ENCODE assay signal across 8 mouse cellular contexts in the genomic region with DNA sequence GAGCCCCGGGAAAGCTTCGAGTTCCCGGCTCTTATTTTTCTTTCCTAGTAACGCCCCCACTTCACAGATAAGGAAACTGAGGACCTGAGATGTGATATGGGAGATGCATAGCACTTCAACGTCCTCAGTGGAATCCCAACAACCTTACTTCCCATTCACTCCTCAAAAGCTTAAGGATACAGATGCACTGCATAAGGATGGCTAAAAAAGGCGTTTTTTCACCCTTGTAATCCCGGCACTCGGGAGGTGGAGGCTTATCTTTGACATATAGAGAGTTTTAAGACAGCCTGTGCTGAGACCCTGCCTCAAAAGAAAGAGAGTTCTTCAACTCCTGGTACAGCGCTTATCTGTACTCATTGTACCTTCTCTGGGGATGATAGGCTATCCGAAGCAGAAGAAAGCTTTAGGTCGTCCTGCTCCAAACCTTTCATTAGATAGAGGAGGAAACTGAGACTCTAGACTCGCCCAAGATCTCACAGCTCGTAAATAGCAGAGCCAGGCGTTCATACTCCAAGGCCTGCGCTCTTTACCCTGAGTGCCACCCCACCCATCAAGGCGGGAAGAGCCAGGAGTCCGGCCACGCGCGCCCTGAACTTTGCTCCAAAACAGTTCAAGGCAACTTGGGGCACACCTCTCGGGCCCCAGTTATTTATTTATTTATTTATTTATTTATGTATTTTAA. TPM values are rescaled to one million over a fixed set of nuclear protein-coding genes. Genes with fewer than 3 reads are reported as not detected.
DNase-seq lines count a peak whose midpoint lies in the region; ATAC-seq and TF ChIP-seq lines count a peak whose summit lies in the region.

No protein-coding gene starts in this region.

- no peak; the same call in 1 of the 2 replicates for TF ChIP-seq RAD21 in MEL (IDR thresholded peaks at IDR 0.05; ENCODE audit: low read depth, low read length)

- peak overlapping the region; percentile 53 to 82 for H3K4me3 ChIP-seq in MEL (ENCODE audit: control insufficient read depth in 1 of 2, insufficient read depth in 1 of 2, low read depth in 2 of 2, low read length in 2 of 2)
- peak overlapping the region; percentile 74 for H3K4me3 ChIP-seq in embryonic facial prominence, embryonic 15.5 days (replicated peaks)
- H3K4me3 ChIP-seq in hindbrain, embryonic 10.5 days, result peak overlapping the region; percentile 72
- peak overlapping the region; percentile 66 for H3K4me3 ChIP-seq in limb, embryonic 12.5 days (replicated peaks)
- peak overlapping the region; percentile 68 for H3K4me3 ChIP-seq in midbrain, embryonic 16.5 days (ENCODE audit: low read depth, low read length)

- H3K79me2 ChIP-seq in MEL (ENCODE audit: control insufficient read depth, insufficient read depth, low read length, poor library complexity), result peaks cover 17% of the 10 kb centered on the region

- peak overlapping the region; percentile 74 for H3K4me2 ChIP-seq in embryonic facial prominence, embryonic 15.5 days (replicated peaks)
- peak overlapping the region; percentile 96 for H3K4me2 ChIP-seq in limb, embryonic 12.5 days
- H3K4me2 ChIP-seq in midbrain, embryonic 16.5 days (ENCODE audit: low read length), result peak overlapping the region; percentile 97

- peak overlapping the region; percentile 93 for H3K9ac ChIP-seq in MEL (ENCODE audit: control insufficient read depth, low read depth, low read length, poor library complexity, severe bottlenecking)
- no peak overlapping the region for H3K9ac ChIP-seq in embryonic facial prominence, embryonic 15.5 days
- H3K9ac ChIP-seq in limb, embryonic 12.5 days (replicated peaks), result 0 out of 2 replicates have a peak overlapping the region, but pooled peaks have one; percentile 70
- H3K9ac ChIP-seq in midbrain, embryonic 16.5 days (ENCODE audit: low read depth, low read length), result no peak overlapping the region; the same call in 1 of the 2 replicates

- TF ChIP-seq CTCF in MEL (IDR thresholded peaks at IDR 0.05 in 2 of 3, conservative IDR thresholded peaks at IDR 0.05 in 1 of 3; ENCODE audit: control insufficient read depth in 1 of 3, insufficient read depth in 1 of 3, low read depth in 2 of 3, low read length in 3 of 3, poor library complexity in 1 of 3, severe bottlenecking in 1 of 3), result no peak

- H3K9me3 ChIP-seq in MEL (replicated peaks; ENCODE audit: insufficient read depth, low read length), result no peaks in the 10 kb centered on the region
- no peaks in the 10 kb centered on the region for H3K9me3 ChIP-seq in embryonic facial prominence, embryonic 15.5 days (replicated peaks)
- H3K9me3 ChIP-seq in hindbrain, embryonic 10.5 days, result no peaks in the 10 kb centered on the region
- H3K9me3 ChIP-seq in limb, embryonic 12.5 days, result no peaks in the 10 kb centered on the region
- no peaks in the 10 kb centered on the region for H3K9me3 ChIP-seq in midbrain, embryonic 16.5 days (replicated peaks; ENCODE audit: control insufficient read depth, low read length, poor library complexity, severe bottlenecking)

- peaks cover 0 to 22% of the 10 kb centered on the region in 2 experiments; a peak in 2 of 4 replicates for H3K36me3 ChIP-seq in MEL (ENCODE audit: control insufficient read depth in 1 of 2, insufficient read depth in 2 of 2, low read length in 2 of 2)
- H3K36me3 ChIP-seq in embryonic facial prominence, embryonic 15.5 days, result no peaks in the 10 kb centered on the region
- no peaks in the 10 kb centered on the region for H3K36me3 ChIP-seq in hindbrain, embryonic 10.5 days
- no peaks in the 10 kb centered on the region for H3K36me3 ChIP-seq in limb, embryonic 12.5 days
- no peaks in the 10 kb centered on the region for H3K36me3 ChIP-seq in midbrain, embryonic 16.5 days (ENCODE audit: control insufficient read depth, insufficient read depth, low read length)

- WGBS in embryonic facial prominence, embryonic 15.5 days, result 4% methylated on average over 21 of the region's 21 CpGs
- 2% methylated on average over 21 of the region's 21 CpGs for WGBS in hindbrain, embryonic 10.5 days
- 1% methylated on average over 21 of the region's 21 CpGs for WGBS in limb, embryonic 12.5 days
- WGBS in midbrain, embryonic 16.5 days, result 2% methylated on average over 21 of the region's 21 CpGs

- peak overlapping the region; percentile 43 for H3K27ac ChIP-seq in MEL (ENCODE audit: control insufficient read depth, low read depth, low read length)
- H3K27ac ChIP-seq in embryonic facial prominence, embryonic 15.5 days (replicated peaks), result peak overlapping the region; percentile 100
- H3K27ac ChIP-seq in hindbrain, embryonic 10.5 days, result no peak overlapping the region
- H3K27ac ChIP-seq in limb, embryonic 12.5 days, result 0 out of 2 replicates have a peak overlapping the region, but pooled peaks have one; percentile 78
- no peak overlapping the region for H3K27ac ChIP-seq in midbrain, embryonic 16.5 days (ENCODE audit: low read length)

- 0 out of 4 replicates have a peak, but pooled peaks cover 0 to 1% of the 10 kb centered on the region in 2 experiments for H3K27me3 ChIP-seq in MEL (ENCODE audit: control insufficient read depth in 1 of 2, insufficient read depth in 2 of 2, low read length in 2 of 2)
- H3K27me3 ChIP-seq in embryonic facial prominence, embryonic 15.5 days, result no peaks in the 10 kb centered on the region
- peaks cover 97% of the 10 kb centered on the region for H3K27me3 ChIP-seq in hindbrain, embryonic 10.5 days (ENCODE audit: insufficient read depth, poor library complexity, severe bottlenecking)
- H3K27me3 ChIP-seq in limb, embryonic 12.5 days, result peaks cover 68% of the 10 kb centered on the region
- peaks cover 44% of the 10 kb centered on the region for H3K27me3 ChIP-seq in midbrain, embryonic 16.5 days (ENCODE audit: control insufficient read depth, insufficient read depth, low read depth, low read length)

- DNase-seq in adrenal gland, adult (ENCODE audit: inconsistent age in 2 of 2, low spot score in 1 of 2), result peak; percentile 66 to 88
- DNase-seq in adrenal gland, postnatal 4 days (ENCODE audit: low spot score in 2 of 2), result no peak
- peak; percentile 82 for DNase-seq in MEL (ENCODE audit: low read depth, low spot score)
- DNase-seq in hindbrain, embryonic 10.5 days (ENCODE audit: low spot score), result no peak
- DNase-seq in thymus, postnatal 36 days, result no peak

- TF ChIP-seq POLR2A in MEL (IDR thresholded peaks at IDR 0.05; ENCODE audit: control insufficient read depth in 1 of 2, insufficient read depth in 1 of 2, low read depth in 1 of 2, low read length in 2 of 2, poor library complexity in 1 of 2), result no peak

- TF ChIP-seq EP300 in MEL (IDR thresholded peaks at IDR 0.05; ENCODE audit: low read depth in 1 of 2, low read length in 2 of 2), result peak in 1 of 2 experiments; percentile 59; a peak in 3 of 4 replicates

- ATAC-seq in embryonic facial prominence, embryonic 15.5 days (ENCODE audit: insufficient number of reproducible peaks, low FRiP score, low TSS enrichment, low read depth), result no peak
- ATAC-seq in limb, embryonic 12.5 days (ENCODE audit: insufficient number of reproducible peaks, insufficient read depth, low FRiP score, low TSS enrichment, low read depth), result no peak
- no peak for ATAC-seq in midbrain, embryonic 16.5 days

- H3K4me1 ChIP-seq in MEL (ENCODE audit: control insufficient read depth in 1 of 2, insufficient read depth in 2 of 2, low read length in 2 of 2), result peaks cover 0 to 18% of the 10 kb centered on the region in 2 experiments; a peak in 2 of 4 replicates
- H3K4me1 ChIP-seq in embryonic facial prominence, embryonic 15.5 days, result peaks cover 33% of the 10 kb centered on the region
- peaks cover 43% of the 10 kb centered on the region for H3K4me1 ChIP-seq in hindbrain, embryonic 10.5 days (replicated peaks)
- peaks cover 38% of the 10 kb centered on the region for H3K4me1 ChIP-seq in limb, embryonic 12.5 days (replicated peaks)
- H3K4me1 ChIP-seq in midbrain, embryonic 16.5 days (ENCODE audit: control insufficient read depth, insufficient read depth, low read length), result peaks cover 18% of the 10 kb centered on the region

TF ChIP-seq in MEL, 35 proteins besides CTCF, POLR2A, EP300 and RAD21:
- no peak for TF ChIP-seq MYC (IDR thresholded peaks at IDR 0.05; ENCODE audit: low read depth, low read length)
- TF ChIP-seq TBP (IDR thresholded peaks at IDR 0.05; ENCODE audit: low read depth, low read length), result no peak
- TF ChIP-seq MXI1 (IDR thresholded peaks at IDR 0.05; ENCODE audit: low read depth, low read length), result no peak
- TF ChIP-seq GATA1 (IDR thresholded peaks at IDR 0.05; ENCODE audit: low read depth, low read length), result peak; percentile 62; the same call in 1 of the 2 replicates
- no peak for TF ChIP-seq BHLHE40 (IDR thresholded peaks at IDR 0.05; ENCODE audit: borderline replicate concordance, low read depth, low read length)
- no peak for TF ChIP-seq NRF1 (IDR thresholded peaks at IDR 0.05; ENCODE audit: insufficient read depth, low read depth, low read length, poor library complexity, severe bottlenecking)
- no peak for TF ChIP-seq RCOR1 (IDR thresholded peaks at IDR 0.05; ENCODE audit: low read depth, low read length)
- TF ChIP-seq E2F4 (IDR thresholded peaks at IDR 0.05; ENCODE audit: borderline replicate concordance, low read depth, low read length), result 0 out of 2 replicates have a peak, but pooled peaks have one; percentile 12
- no peak; the same call in 1 of the 2 replicates for TF ChIP-seq ZNF384 (IDR thresholded peaks at IDR 0.05; ENCODE audit: low read depth, low read length)
- no peak for TF ChIP-seq NELFE (IDR thresholded peaks at IDR 0.05; ENCODE audit: low read depth, low read length)
- peak; percentile 8; the same call in 1 of the 2 replicates for TF ChIP-seq CHD1 (IDR thresholded peaks at IDR 0.05; ENCODE audit: low read depth, low read length)
- no peak for TF ChIP-seq ETS1 (IDR thresholded peaks at IDR 0.05; ENCODE audit: low read depth, low read length)
- TF ChIP-seq MEF2A (IDR thresholded peaks at IDR 0.05; ENCODE audit: extremely low read depth, insufficient replicate concordance, low read depth, low read length, poor library complexity, severe bottlenecking), result no peak
- no peak for TF ChIP-seq USF2 (IDR thresholded peaks at IDR 0.05; ENCODE audit: borderline replicate concordance in 1 of 2, insufficient read depth in 1 of 2, low read depth in 1 of 2, low read length in 2 of 2)

RNA-seq across cellular contexts. Expression of gene Fosl2, which starts 1.4 kb away (rescaled TPM):
- total RNA-seq in adrenal gland, postnatal 4 days (2021), result 100 to 1,000 TPM; 248 to 278 TPM
- total RNA-seq in MEL (2012; rRNA removed), result 3.3 and 3.8 TPM in 2 replicates
- polyA plus RNA-seq in MEL (2012; ENCODE audit: insufficient read depth in 1 of 2, insufficient read length in 2 of 2, low read depth in 1 of 2, low replicate concordance in 2 of 2, missing spikeins in 1 of 2), result 10 to 100 TPM; 12.0 to 22.1 TPM
- polyA plus RNA-seq in embryonic facial prominence, embryonic 15.5 days (2015; fragmentation: Nextera tagmentation; extraction: Ambion mirVana), result 12.5 and 14.0 TPM in 2 replicates
- 0.42 and 0.55 TPM in 2 replicates for polyA plus RNA-seq in hindbrain, embryonic 10.5 days (2016; fragmentation: Nextera tagmentation; extraction: Ambion mirVana)
- 1.2 and 1.4 TPM in 2 replicates for polyA plus RNA-seq in limb, embryonic 12.5 days (2016; fragmentation: Nextera tagmentation; extraction: Ambion mirVana)
- 0.37 and 0.55 TPM in 2 replicates for polyA plus RNA-seq in midbrain, embryonic 16.5 days (2015; fragmentation: Nextera tagmentation; extraction: Ambion mirVana)

Comparison
In these comparisons a context has a peak if more than half of its experiments do, and no peak if none do; other contexts are left out.
1. DNase-seq: peak in adrenal gland, adult (2 of 2) and MEL (single experiment); none in adrenal gland, postnatal 4 days (0 of 2), hindbrain, embryonic 10.5 days (single experiment) and thymus, postnatal 36 days (0 of 2).
2. H3K27ac ChIP-seq: peak in MEL (single experiment), embryonic facial prominence, embryonic 15.5 days (single experiment) and limb, embryonic 12.5 days (single experiment); none in hindbrain, embryonic 10.5 days (single experiment) and midbrain, embryonic 16.5 days (single experiment).
3. H3K9ac ChIP-seq: peak in MEL (single experiment) and limb, embryonic 12.5 days (single experiment); none in embryonic facial prominence, embryonic 15.5 days (single experiment) and midbrain, embryonic 16.5 days (single experiment).
4. Peak in every context shown above with its lines, with median percentiles within 50 percentile points of each other: H3K4me3 ChIP-seq and H3K4me2 ChIP-seq.